Mouse (Mus musculus): ENCODE measurements around the gene Prnd.

The Prnd gene

DNA sequence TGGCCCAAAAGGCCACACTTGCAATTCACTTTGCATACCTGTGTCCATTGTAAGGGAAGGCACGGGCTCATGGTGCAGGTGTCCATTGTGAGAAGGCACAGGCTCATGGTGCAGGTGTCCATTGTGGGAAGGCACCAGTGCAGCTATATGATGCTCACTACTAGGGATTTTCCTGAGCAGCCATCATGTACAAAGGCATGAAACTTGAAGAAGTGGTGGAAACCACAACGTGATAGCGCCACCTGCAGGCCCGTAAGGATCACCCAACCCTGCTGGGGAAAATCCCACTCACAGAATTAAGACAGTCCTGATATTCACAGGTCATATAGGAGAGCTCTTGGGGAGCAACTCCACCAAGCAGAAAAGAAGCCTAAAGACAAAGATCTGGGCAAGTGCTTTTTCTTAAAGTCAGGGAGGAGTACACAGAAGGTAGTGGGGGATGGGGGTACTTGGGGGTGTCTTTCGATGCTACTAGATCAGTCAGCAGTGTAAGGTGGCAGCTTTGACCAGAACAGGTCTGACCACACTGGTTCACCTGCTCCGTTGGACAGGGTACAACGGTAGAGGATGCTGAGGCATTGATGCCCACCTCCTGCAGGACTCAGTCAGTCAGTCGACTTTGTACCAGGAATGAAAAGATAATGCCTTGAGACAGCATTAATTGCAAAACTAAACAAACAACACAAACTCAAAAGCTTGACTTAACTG, 11.1 kb upstream of the Prnd start:
- in situ Hi-C loops (cut with MboI, MseI): loop anchor here (5.0 to 10.0 kb wide), 2 partner anchors 117 to 375 kb away; partner anchors contain the start of gene Adra1d

DNA sequence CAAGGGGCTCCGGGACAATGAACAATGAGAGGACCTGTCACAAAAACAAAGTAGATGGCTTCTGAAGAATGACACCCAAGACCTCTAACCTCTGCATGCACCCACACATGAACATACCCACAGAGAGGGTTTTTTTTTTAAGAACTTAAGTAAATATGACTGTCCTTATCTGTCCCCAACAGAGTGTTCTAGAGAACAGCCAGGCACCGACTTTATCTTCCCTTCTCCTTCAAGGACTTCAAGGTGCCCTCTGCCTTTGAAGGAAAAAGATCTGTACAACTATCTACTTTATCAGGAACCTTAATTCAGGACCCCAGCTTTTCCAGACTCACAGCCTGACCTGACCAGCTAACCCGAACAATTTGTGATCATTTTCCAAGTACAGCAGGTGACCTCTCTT, 10.2 kb upstream of the Prnd start:
- in situ Hi-C loops (cut with MboI, MseI): loop anchor here (10.0 kb wide), 1 partner anchor 376 kb away; the partner anchor contains the start of gene Adra1d

DNA sequence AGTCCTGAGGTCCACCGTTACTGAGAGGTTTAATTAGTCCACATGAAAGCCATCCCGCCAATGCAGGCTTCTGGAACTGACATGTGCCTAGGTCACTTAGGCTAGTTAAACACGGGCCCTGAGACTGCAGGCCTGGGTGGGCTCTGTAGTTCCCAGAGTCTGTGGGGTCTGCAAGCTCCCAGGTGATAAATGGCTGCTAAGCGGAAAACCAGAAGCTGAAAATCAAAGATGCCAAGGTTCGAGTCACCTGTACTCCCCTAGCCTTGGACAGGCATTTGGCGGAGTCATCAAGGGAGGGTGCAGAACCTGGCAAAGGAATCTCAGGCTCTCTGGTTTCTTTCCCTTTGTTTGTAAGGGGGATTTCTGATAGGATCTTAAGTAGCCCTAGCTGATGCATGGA, 9.2 kb upstream of the Prnd start:
- in situ Hi-C loops (cut with MboI, MseI): loop anchor here (10.0 kb wide), 1 partner anchor 377 kb away; the partner anchor contains the start of gene Adra1d

DNA sequence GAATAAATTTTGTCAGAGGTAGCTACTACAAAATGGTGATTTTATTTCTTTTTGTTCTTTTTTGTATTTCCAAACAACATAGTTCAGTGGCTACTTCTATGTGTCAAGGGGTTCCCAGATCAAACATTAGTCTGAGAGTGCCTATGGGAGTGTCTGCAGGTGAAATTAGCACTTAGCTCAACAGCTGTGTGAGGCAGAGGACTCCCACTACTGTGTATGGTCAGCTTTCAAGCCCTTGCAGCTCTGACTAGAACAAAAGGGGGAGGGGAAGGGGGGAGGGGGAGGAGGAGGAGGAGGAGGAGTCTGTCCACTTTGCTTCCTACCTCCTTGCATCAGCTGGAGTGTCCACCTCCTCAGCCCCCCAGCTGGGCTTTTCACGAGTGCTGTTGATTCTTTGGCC, 6.3 kb upstream of the Prnd start:
- in situ Hi-C loops (cut with MboI, MseI): loop anchor here (10.0 kb wide), 1 partner anchor 380 kb away; the partner anchor contains the start of gene Adra1d

DNA sequence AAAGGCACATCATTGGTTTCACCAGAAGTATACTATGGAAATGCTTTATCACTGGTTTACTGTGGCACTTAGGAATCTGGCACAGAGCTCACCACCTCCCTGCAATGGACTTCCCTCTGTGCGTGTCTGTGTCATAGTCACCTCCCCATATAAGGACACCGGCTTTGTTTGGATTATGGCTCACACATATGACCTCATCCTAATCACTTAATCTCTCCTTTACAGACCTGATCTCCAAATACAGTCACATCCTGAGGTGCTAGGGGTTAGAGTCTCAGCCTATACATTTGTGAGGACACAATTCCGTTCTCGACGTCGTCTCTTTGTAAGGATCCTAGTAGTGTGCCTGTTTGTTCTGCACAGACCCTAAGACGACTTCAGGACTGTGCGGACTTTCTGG, 5.4 kb upstream of the Prnd start:
- in situ Hi-C loops (cut with MboI, MseI): loop anchor here (10.0 kb wide), 1 partner anchor 380 kb away; the partner anchor contains the start of gene Adra1d

DNA sequence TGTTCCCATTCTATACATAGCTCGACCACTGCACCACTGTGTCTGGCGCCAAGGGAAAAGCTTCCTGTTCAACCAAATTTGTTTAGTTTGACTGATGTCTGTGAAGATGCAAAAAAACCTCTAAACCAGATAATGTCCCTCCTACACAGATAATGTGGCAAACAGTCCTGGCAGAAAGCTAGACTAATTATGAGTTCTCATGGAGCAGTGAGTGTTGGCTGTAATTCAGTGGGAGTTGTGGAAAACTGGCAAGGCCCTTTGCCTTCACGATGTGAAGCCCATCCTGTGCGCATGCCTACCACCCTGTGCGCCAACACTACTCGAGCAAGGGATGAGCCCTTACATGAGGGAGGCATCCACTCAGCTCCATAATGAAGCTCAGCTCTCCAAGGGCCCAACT, 4.9 kb upstream of the Prnd start:
- in situ Hi-C loops (cut with MboI, MseI): loop anchor here (10.0 kb wide), 1 partner anchor 381 kb away; the partner anchor contains the start of gene Adra1d

DNA sequence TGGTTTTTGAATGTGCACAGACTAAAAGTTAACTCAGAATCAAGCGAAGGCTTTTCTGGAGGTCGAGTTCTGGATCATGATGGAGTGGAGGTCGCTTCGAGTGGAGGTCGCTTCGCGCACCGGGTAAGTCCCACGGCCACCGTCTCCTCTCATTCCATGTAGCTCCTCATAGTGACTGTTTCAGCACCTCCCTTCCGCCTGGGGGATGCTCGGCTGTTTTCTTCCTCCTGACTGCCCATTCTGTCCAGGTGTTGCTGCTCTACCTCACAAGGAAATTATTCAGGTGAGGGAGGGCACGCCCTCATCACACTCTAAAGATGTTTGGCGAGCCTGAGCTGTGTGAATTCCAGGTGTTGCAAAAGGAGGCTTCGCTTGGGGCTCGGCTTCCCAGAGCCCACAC, 4.3 kb upstream of the Prnd start:
- in situ Hi-C loops (cut with MboI, MseI): loop anchor here (10.0 kb wide), 1 partner anchor 382 kb away; the partner anchor contains the start of gene Adra1d

DNA sequence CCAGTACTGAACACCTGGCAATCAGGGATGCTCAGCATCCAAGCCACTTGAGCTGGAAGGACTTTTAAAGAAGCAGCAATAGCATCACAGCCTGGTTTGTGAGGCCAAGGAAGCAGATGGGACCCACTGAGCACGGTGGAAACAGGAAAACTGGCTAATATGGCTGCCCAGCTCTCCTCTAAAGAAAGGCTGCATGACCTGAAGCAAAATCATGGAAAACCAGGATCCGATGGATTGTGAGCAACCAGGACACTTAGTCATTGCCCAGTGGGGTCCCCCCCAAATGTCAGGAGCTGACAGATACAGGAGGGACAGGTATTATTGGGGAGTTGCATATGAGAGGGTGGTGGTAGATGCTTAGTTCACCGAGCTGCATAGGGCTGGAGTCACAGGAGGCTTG, 2.5 kb upstream of the Prnd start:
- in situ Hi-C loops (cut with MboI, MseI): loop anchor here (10.0 kb wide), 1 partner anchor 383 kb away; the partner anchor contains the start of gene Adra1d

DNA sequence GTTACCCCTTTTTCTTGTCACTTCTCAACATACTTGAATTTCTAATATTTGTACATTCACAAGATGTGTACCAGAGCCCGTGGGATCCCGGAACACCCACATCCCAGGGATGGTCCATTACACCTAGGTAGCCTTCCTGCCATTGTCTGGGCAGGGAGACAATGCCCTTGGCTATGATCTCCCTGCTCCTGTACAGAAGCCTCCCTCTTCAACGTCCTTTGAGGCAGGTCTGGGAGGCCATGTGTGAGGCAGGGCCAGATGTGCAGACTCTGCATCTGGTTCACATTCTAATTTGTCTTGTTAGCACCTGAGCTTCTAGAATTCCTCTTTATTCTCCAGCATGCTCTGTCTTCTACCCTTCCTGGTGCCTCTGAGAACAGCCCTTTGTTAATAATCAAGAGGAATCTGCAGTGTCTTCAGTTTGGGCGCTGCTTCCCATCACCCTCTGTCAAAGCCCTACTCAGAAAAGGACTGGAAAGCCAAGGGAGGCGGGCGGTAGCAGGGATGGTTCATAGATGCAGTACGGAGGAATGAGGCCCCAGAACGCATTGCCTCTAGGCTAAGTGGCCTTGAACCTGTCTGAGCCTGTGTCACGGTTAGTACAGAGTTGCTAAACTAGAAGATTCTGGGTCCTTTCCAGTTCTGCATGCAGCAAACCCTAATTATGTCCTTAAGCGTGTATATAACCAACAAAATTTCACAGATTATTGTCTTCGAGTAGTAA, 1.6 kb upstream of the Prnd start:
- in situ Hi-C loops (cut with MboI, MseI): loop anchor here (10.0 kb wide), 1 partner anchor 384 kb away; the partner anchor contains the start of gene Adra1d

DNA sequence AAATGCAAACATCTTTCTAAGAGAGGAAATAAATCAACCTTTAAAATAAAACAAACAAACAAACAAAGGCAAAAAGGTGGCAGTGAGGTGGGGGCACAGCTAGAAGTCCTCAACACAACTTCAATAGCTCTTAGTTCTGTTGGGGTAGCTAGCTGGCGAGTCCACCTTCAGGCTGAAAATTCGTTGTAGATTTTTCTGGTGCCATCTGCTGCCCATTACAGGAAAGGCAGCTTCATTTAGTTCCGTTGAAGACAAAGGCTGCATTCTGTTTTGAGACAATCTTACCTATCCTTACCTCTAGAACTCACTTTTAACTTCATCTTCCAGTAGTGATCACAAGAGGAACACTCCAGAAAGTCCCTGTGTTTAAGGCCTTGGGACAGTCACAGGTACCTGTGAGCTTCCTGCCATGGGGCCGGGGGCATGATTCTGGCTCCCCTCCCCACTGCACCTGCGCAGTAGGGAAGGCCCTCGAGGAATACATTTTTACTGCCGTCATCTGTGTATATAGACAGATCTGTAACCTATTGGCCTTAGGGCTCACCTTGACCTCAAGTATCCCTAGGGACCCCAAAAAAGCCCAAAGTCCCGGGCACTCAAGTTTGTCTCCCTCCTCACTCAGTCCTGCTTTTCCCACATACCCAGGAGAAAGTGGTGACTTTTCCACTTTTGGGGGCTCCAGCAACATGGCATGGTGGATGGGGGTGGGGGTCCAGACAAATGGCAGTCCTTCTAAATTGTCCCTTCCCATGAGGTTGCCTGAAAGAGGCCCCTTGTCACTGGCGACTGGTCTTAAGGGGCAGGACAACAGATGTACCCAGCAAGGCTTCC, 679 bp upstream of the Prnd start:
- in situ Hi-C loops (cut with MboI, MseI): loop anchor here (10.0 kb wide), 2 partner anchors 55 to 385 kb away; partner anchors contain the start of gene Adra1d

DNA sequence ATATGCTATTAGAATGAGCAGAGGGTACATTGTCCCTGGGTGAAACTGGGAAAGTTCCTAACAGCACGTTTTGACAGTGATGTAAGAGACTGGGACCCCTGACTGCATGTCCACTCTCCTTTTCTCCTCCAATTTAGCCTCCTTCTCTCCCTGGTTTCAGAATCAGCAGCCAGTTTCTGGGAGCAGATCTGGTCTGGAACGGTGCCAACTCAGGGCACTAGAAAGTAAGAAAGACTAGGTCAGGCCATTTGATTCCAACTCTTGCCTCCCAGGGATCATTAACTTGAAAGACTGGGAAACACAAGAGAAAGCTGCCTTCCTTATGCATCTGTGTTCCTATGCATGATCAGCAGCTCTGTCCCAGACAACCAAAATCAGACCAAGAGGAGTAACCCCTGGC, 1.8 kb downstream of the Prnd start:
- in situ Hi-C loops (cut with MboI, MseI): loop anchor here (10.0 kb wide), 1 partner anchor 58 kb away; no protein-coding TSS in a partner anchor

DNA sequence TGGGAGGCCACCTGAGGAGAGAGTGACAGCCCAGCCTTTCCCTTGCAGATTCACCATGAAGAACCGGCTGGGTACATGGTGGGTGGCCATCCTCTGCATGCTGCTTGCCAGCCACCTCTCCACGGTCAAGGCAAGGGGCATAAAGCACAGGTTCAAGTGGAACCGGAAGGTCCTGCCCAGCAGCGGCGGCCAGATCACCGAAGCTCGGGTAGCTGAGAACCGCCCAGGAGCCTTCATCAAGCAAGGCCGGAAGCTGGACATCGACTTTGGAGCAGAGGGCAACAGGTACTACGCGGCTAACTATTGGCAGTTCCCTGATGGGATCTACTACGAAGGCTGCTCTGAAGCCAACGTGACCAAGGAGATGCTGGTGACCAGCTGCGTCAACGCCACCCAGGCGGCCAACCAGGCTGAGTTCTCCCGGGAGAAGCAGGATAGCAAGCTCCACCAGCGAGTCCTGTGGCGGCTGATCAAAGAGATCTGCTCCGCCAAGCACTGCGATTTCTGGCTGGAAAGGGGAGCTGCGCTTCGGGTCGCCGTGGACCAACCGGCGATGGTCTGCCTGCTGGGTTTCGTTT, 2.4 kb downstream of the Prnd start:
- in situ Hi-C loops (cut with MboI, MseI): loop anchor here (10.0 kb wide), 1 partner anchor 58 kb away; no protein-coding TSS in a partner anchor

DNA sequence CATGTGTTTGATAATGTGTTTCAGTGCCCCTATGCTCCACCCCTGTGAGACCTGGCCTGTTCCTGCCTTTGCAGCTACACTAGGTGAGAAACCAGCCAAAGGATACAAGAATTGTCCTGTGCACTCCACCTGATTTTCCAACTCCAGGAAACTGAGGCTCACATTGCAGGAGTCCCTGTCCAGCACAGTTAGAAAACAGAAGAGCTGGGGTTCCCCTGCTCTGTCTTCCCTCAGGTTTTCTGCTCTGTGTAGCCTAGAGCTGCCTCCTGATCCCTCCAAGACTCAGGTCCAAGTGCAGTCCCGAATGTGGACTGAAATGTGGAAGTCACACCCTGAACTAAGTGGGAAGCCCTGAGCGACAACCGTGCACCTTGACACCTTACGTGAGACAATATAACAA, 3.0 kb downstream of the Prnd start:
- in situ Hi-C loops (cut with MboI, MseI): loop anchor here (10.0 kb wide), 1 partner anchor 59 kb away; no protein-coding TSS in a partner anchor

DNA sequence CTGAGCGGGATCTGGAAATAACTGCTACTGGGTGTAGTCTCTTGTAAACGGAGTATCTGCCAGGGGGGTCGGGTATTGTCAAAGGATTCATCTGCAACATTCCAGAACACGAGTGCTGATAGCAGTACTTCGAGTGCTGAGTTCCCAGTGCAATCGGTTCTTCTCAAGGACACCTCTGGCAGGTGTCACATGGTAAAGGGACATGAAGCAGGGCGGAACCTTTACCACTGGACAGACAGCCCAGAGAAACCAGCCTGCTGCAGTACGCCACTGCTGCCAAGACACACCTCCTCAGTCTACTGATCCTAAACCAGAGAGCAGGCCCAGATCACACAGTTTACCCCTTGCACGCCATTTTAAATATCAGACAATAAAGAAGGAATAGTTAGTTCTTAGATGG, 4.2 kb downstream of the Prnd start:
- in situ Hi-C loops (cut with MboI, MseI): loop anchor here (10.0 kb wide), 1 partner anchor 60 kb away; no protein-coding TSS in a partner anchor

DNA sequence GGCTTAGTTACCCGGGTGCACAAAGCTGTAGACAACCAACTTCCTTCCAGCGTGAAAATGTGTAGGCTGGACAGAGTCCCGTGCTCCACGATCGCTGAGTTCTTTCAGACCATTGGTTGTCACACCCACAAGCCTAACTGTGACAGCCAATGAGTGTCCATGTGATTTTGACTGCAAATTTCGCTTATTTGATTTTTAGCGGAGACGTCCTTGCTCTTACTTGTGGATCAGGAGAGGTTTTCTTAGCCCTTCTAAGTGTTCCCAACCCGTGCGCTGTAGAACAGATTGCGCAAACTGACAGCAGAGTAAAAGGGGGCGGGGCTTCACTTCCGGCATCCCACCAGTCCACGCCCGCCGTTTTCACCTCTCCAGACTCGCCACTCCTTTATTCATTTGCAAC, 4.6 kb downstream of the Prnd start:
- in situ Hi-C loops (cut with MboI, MseI): loop anchor here (10.0 kb wide), 1 partner anchor 60 kb away; no protein-coding TSS in a partner anchor

DNA sequence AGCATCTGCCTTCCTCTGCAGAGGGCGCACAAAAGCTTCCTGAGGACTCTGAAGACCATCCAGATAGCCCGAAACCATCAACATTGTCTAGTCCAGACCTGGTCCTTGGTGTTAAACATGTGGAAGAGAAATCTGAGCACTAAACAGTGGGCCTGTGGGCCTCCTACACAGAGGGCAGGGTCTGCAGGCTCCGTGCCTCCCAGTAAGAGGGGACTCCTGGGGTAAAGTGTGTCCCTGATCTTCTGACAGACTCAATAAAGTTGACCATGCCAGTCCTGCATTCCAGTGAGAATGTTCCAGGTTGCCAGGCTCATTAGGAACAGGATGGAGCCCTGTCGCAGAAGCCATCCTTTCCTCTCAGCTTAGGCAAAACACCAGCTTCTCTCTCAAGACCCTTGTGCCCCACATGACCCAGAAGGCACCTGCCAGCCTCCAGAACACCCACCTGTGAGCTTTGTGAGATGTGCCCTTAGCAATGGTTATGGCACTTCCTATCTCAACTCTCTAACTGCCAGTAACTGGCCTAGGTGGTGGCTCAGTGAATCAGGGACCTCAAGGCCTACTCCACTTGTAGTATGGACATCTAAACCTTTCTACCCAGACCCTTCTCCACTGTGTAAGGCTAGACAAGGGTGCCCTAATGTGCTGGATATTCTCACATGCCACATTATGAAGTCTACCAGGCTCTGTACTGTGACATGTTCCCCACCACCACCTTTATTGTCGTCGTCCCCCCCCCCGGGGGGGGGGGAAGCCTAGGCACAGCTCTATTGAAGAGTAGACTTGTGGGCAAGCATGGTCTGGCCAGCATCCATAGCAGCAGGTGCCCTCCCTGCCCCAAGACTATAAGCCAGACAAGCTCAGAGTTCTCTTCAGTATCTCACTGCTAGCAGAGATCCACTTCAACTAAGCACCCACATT, 5.9 kb downstream of the Prnd start:
- in situ Hi-C loops (cut with MboI, MseI): loop anchor here (10.0 kb wide), 1 partner anchor 62 kb away; no protein-coding TSS in a partner anchor

DNA sequence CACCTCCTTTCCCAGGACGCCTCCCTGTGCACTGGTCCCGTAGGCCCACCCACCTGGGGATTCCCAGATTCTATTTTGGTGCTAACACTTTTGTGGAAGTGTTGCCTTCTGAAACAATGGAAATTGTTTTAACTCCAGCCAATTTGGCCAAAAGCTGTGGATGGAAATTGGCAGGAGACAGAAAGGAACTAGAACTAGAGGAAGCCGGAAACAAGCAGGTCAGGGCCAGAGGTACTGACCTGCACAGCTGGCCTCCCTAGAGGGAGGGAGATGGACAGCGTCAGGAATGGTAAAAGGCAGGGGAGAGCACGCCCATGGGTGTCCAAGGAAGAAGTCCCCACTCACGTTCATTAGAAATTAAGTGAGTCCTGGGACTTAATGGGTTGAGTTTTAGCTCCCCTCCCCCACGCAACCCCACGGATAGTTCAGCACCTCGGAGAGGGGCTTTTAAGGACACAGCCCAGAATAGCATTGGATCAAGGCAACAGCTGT, 7.1 kb downstream of the Prnd start:
- in situ Hi-C loops (cut with MboI, MseI): loop anchor here (10.0 kb wide), 1 partner anchor 63 kb away; no protein-coding TSS in a partner anchor

DNA sequence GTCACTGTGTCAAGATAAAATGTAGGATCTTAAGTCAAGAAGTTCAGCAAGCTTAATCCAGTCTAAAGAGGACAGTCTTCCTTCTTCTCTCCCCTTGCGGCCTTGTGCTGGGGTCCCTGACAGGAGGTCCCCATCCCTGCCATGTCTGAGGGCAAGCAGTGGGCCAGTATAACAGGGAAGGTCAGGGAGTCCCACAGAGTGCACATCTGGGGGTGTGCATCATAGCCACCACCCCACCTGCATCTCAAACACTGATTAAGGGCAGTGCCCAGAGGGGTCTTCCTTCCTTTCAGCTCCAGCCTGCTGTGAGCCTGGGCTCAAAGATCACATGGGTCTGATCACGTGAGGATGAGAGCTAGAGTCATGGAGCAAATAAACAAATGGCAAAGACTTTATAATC, 11.0 kb downstream of the Prnd start:
- in situ Hi-C loops (cut with MboI, MseI): no loop called here

DNA sequence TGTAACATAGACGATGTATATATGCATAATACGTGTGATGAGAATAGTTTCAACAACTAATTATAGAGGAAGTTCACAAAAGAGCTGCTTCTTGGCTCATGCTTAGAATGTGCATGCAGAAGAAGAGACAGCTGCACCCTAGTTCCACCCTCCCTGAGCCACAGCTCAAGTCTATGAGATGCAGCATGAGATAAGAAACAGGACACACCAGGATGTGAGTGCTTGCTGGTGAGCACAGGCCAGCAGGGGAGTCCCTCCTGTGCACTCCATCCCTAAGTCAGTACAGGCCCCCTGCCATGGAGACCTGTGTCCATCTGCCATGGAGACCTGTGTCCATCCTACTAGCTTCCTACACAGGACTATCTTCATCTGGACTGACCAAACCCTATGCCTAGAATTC, 19.9 kb downstream of the Prnd start:
- in situ Hi-C loops (cut with MboI, MseI): no loop called here
